Mouse (Mus musculus): ENCODE results near the gene Dnah3. TPM values are rescaled to one million over a fixed set of nuclear protein-coding genes. Genes with fewer than 3 reads are reported as not detected.

Gene Dnah3
- polyA plus RNA-seq, 1 experiment from 2014 or later = 0.05 TPM

DNA sequence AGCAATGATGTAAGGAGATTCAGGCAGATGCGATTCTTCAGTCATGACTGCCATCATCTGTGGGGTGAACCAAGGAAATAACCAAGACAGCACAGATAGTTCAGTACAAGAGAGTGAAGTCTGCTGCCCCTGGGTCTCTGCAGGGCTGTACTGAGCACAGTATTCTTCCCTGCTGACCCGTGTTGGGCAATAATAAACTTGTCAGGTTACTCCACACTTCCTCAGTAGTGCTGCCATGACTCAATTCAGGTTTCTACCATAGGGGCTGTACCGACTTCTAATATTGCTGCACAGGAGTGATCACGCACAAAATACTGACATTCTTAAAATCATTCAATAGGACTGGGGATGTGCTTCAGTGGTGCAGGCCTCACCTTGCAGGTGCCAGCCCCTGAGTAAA lies 215.9 kb downstream of the Dnah3 start:
- DNase-seq (ENCODE audit: low spot score) = no peak

DNA sequence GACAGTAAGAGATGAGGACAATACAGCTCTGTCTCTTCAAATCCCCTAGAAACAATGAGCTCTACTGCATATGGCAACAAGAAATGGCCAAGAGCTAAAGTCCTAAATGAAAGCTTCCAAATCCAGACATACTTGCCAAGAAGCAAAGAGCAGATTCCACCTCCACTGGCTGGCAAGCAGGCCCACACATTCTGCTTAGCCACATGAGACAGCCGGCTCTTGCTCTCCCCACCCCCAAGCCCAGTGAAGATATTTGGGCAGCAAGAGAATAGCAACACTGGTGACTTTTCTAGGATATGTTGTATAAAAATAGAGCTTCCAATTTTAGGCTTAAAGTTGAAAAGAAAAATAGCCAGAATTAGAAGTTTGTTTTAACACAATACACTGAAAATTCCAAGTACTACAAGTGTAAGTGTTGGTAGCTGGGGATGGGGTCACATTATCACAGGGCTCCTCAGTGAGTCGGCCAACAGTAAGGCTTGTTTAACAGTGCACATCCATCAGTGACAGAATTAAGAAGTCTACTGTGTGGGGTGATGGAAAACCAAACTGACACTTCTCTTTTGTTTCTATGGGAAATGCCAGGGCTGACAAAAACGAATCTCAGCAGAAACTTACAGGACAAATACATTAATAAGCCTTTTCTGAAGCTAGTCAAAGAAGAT lies 219.2 kb downstream of the Dnah3 start:
- DNase-seq (ENCODE audit: low spot score) = no peak

DNA sequence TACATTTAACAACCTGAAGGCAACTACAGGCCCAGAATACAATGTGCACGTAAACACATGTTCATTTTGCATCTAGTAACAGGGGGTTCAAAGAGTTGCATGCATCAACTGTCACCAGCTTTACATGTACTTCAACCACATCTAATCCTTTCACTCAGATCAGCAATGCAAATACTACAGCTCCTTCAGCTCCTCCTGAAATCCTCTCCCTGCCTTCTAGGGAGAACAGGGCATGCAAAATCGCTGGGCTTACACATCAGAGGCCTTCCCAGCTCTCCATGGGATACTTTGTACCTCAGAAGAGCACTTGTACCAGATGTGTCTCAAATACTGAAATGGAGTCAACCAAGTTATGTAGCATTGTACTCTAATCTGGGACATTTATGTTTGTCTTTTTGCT lies 222.0 kb downstream of the Dnah3 start:
- DNase-seq (ENCODE audit: low spot score) = no peak

Other genes with a start within 250 kb of the Dnah3 start
- 10.6 and 10.7 TPM in 2 replicates for gene Lyrm1, start 199.4 kb downstream of the Dnah3 start, polyA plus RNA-seq (2015; fragmentation: Nextera tagmentation; extraction: Ambion mirVana)
- 6.5 TPM in 2 replicates for gene Dcun1d3, start 199.0 kb downstream of the Dnah3 start, polyA plus RNA-seq (2015; fragmentation: Nextera tagmentation; extraction: Ambion mirVana)
- 12.2 and 13.2 TPM in 2 replicates for gene Tmem159, start 7.1 kb upstream of the Dnah3 start, polyA plus RNA-seq (2015; fragmentation: Nextera tagmentation; extraction: Ambion mirVana)
- gene Zp2, start 50.0 kb upstream of the Dnah3 start, polyA plus RNA-seq (2015; fragmentation: Nextera tagmentation; extraction: Ambion mirVana) = 0.46 and 0.61 TPM in 2 replicates
- gene Anks4b, start 78.6 kb upstream of the Dnah3 start, polyA plus RNA-seq (2015; fragmentation: Nextera tagmentation; extraction: Ambion mirVana) = 0.04 and 0.09 TPM in 2 replicates
- gene Crym, start 106.8 kb upstream of the Dnah3 start, polyA plus RNA-seq (2015; fragmentation: Nextera tagmentation; extraction: Ambion mirVana) = 1.2 and 1.4 TPM in 2 replicates
- gene Abca14, start 108.7 kb upstream of the Dnah3 start, polyA plus RNA-seq (2015; fragmentation: Nextera tagmentation; extraction: Ambion mirVana) = not detected in 2 replicates
- gene Abca15, start 233.4 kb upstream of the Dnah3 start, polyA plus RNA-seq (2015; fragmentation: Nextera tagmentation; extraction: Ambion mirVana) = 0.07 TPM in 1 of 2 replicates, not detected in the other